Mouse (Mus musculus) left cerebral cortex, postnatal 25 days (tissue): Measurements from ENCODE around the gene Rpl3. TPM values are rescaled to one million over a fixed set of nuclear protein-coding genes. Genes with fewer than 3 reads are reported as not detected.

Source experiments
- DNase-seq, 2 experiments: peaks; one replicate each; pipeline ENCODE4 v3.0.0; 2022; ENCODE audit warnings: low spot score in 2 of 2, mixed read lengths in 1 of 2
- intact Hi-C: fragments of 180-260 bp; cut with DNase I; formaldehyde crosslinking; loops from one replicate; pipeline ENCODE4 v1.15.1; 2025
- total RNA-seq, 2 experiments: library from RNA; stranded (reverse); gene quantifications; 2 replicates each; pipeline ENCODE4 v1.2.3; 2021

The Rpl3 gene
- total RNA-seq, 2 experiments from 2014 or later = 457 to 461 TPM

GRCm38 (mm10) chr15:80053381-80054033 is 38.2 kb downstream of the Rpl3 start:
- intact Hi-C loops = no loop called here
- DNase-seq = no peak

GRCm38 (mm10) chr15:80051782-80052181 is 39.9 kb downstream of the Rpl3 start:
- no peak for DNase-seq
- intact Hi-C loops = no loop called here

- DNase-seq = no peak
- intact Hi-C loops = no loop called here
Measured at GRCm38 (mm10) chr15:80051092-80051761, 40.4 kb downstream of the Rpl3 start.

- intact Hi-C loops = no loop called here
- DNase-seq = no peak
Measured at GRCm38 (mm10) chr15:80050093-80050492, 41.6 kb downstream of the Rpl3 start.

GRCm38 (mm10) chr15:80047973-80048372 is 43.7 kb downstream of the Rpl3 start:
- intact Hi-C loops = no loop called here
- no peak for DNase-seq

- no peak for DNase-seq
- intact Hi-C loops = no loop called here
Measured at GRCm38 (mm10) chr15:80047242-80047641, 44.4 kb downstream of the Rpl3 start.

- DNase-seq = no peak
- intact Hi-C loops = no loop called here
Measured at GRCm38 (mm10) chr15:80045749-80046148, 45.9 kb downstream of the Rpl3 start.

- intact Hi-C loops = no loop called here
- no peak for DNase-seq
Measured at GRCm38 (mm10) chr15:80044249-80044648, 47.4 kb downstream of the Rpl3 start.

GRCm38 (mm10) chr15:80042152-80042551 is 49.5 kb downstream of the Rpl3 start:
- no peak for DNase-seq
- intact Hi-C loops = no loop called here

GRCm38 (mm10) chr15:80038110-80038391 is 53.6 kb downstream of the Rpl3 start:
- no peak for DNase-seq
- intact Hi-C loops = no loop called here

GRCm38 (mm10) chr15:80037255-80038109 is 54.2 kb downstream of the Rpl3 start:
- intact Hi-C loops = no loop called here
- peak in 1 of 2 experiments; percentile 32 for DNase-seq

- DNase-seq = no peak
Measured at GRCm38 (mm10) chr15:80035341-80035885, 56.3 kb downstream of the Rpl3 start.

GRCm38 (mm10) chr15:80034913-80035312 is 56.8 kb downstream of the Rpl3 start:
- intact Hi-C loops = no loop called here
- no peak for DNase-seq

More at GRCm38 (mm10) chr15:80035341-80035885, 56.3 kb downstream of the Rpl3 start:
- intact Hi-C loops = no loop called here

GRCm38 (mm10) chr15:80034366-80034765 is 57.3 kb downstream of the Rpl3 start:
- DNase-seq = no peak
- intact Hi-C loops = no loop called here

- intact Hi-C loops = no loop called here
- no peak for DNase-seq
Measured at GRCm38 (mm10) chr15:80031133-80031532, 60.5 kb downstream of the Rpl3 start.

GRCm38 (mm10) chr15:80030399-80030798 is 61.3 kb downstream of the Rpl3 start:
- intact Hi-C loops = no loop called here
- DNase-seq = no peak

GRCm38 (mm10) chr15:80028862-80029261 is 62.8 kb downstream of the Rpl3 start:
- no peak for DNase-seq
- intact Hi-C loops = no loop called here
